Mouse (Mus musculus) lung, postnatal 0 days (tissue): ENCODE data around the gene Dtnbp1. TPM values are rescaled to one million over a fixed set of nuclear protein-coding genes. Genes with fewer than 3 reads are reported as not detected.

Experiments
- ATAC-seq: fragments of 200-750 bp; cut with Nextera tagmentation; 2 replicates; pipeline ENCODE4 v1.8.0; 2017; ENCODE audit warnings: moderate library complexity
- DNase-seq: peaks from one replicate; pipeline ENCODE4 v3.0.0-alpha.2; 2016; ENCODE audit warnings: low spot score
- H3K27ac ChIP-seq: fragments of 300-500 bp; sonication (generic); 2 replicates; pipeline ENCODE4 v1.5.1; 2014; ENCODE audit warnings: antibody characterized with exemption, mild to moderate bottlenecking, low read length, mixed read lengths
- H3K27me3 ChIP-seq: fragments of 300-500 bp; sonication (generic); replicated peaks from 2 replicates; pipeline ENCODE4 v1.6.1; 2014; ENCODE audit warnings: low read length, mixed read lengths; ENCODE audit not compliant: insufficient read depth
- H3K36me3 ChIP-seq: fragments of 300-500 bp; sonication (generic); 2 replicates; pipeline ENCODE4 v1.6.1; 2014; ENCODE audit warnings: low read length, mixed read lengths; ENCODE audit not compliant: insufficient read depth
- H3K4me1 ChIP-seq: fragments of 300-500 bp; sonication (generic); 2 replicates; pipeline ENCODE4 v1.6.1; 2014; ENCODE audit warnings: antibody characterized with exemption, low read depth, low read length, mixed read lengths; ENCODE audit not compliant: insufficient read depth
- H3K4me2 ChIP-seq: fragments of 300-500 bp; sonication (generic); replicated peaks from 2 replicates; pipeline ENCODE4 v1.6.1; 2014; ENCODE audit warnings: low read depth, mild to moderate bottlenecking, low read length, moderate library complexity, mixed read lengths
- H3K4me3 ChIP-seq: fragments of 300-500 bp; sonication (generic); 2 replicates; pipeline ENCODE4 v1.5.1; 2014; ENCODE audit warnings: low read depth, low read length
- H3K9ac ChIP-seq: fragments of 300-500 bp; sonication (generic); replicated peaks from 2 replicates; pipeline ENCODE4 v1.6.1; 2014; ENCODE audit warnings: low read depth, mild to moderate bottlenecking
- H3K9me3 ChIP-seq: fragments of 300-500 bp; sonication (generic); 2 replicates; pipeline ENCODE4 v1.6.1; 2016; ENCODE audit warnings: low read length, mixed read lengths
- CTCF ChIP-seq: IDR thresholded peaks from 2 replicates; pipeline ENCODE4 v1.5.1; 2016; ENCODE audit warnings: antibody characterized with exemption, mild to moderate bottlenecking
- EP300 ChIP-seq: IDR thresholded peaks from 2 replicates; pipeline ENCODE4 v1.6.1; 2016; ENCODE audit warnings: antibody characterized with exemption, mild to moderate bottlenecking, control low read depth
- WGBS: fragments of 180-500 bp; shearing (Covaris S2); extraction: QIAGEN DNeasy Blood & Tissue Kit; methylation state at CpG from one replicate; pipeline ENCODE4 v1.1.7; 2014; 5-methylcytosine and 5-hydroxymethylcytosine counted together
- polyA plus RNA-seq: library from polyadenylated mRNA; unstranded; fragments of >200 nt; fragmentation: Nextera tagmentation; extraction: Ambion mirVana; gene quantifications from 2 replicates; pipeline ENCODE4 v1.2.1, GENCODE M21; 2015

Dtnbp1 gene
- polyA plus RNA-seq, 1 experiment from 2014 or later = 60.0 TPM

DNA sequence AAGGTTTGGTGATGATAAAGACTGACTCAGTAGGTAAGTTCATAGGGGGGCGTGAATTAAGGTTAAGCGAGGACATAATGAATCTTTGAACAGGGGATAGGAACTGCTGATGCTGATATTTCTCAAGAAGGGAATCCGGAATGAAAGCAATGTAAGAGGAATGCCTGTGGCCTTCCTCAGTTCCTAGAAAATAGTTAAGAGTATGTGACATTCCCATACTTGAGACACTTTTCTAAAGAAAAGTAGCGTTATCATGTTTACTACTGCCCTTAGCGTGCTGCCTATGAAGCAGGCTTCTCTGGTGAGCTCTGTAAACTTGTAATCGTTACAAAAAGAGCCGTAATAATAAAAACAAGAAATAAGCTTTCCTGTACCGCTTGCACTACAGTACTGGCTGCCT is 44.9 kb downstream of the Dtnbp1 start:
- no peak overlapping the region for H3K4me2 ChIP-seq
- H3K27me3 ChIP-seq = no peaks in the 10 kb centered on the region
- 69% methylated on average over 8 of the region's 8 CpGs for WGBS
- peaks cover 6% of the 10 kb centered on the region; the same call in 1 of the 2 replicates for H3K4me1 ChIP-seq
- H3K9me3 ChIP-seq = no peaks in the 10 kb centered on the region
- DNase-seq (no peak), ATAC-seq (0 out of 2 replicates have a peak, but pooled peaks have one; percentile 32)
- H3K36me3 ChIP-seq = no peaks in the 10 kb centered on the region
- H3K27ac ChIP-seq = peak overlapping the region; percentile 5; the same call in 1 of the 2 replicates
- H3K4me3 ChIP-seq = no peak overlapping the region
- H3K9ac ChIP-seq = no peak overlapping the region
- peak; percentile 92 for TF ChIP-seq EP300
- no peak for TF ChIP-seq CTCF

DNA sequence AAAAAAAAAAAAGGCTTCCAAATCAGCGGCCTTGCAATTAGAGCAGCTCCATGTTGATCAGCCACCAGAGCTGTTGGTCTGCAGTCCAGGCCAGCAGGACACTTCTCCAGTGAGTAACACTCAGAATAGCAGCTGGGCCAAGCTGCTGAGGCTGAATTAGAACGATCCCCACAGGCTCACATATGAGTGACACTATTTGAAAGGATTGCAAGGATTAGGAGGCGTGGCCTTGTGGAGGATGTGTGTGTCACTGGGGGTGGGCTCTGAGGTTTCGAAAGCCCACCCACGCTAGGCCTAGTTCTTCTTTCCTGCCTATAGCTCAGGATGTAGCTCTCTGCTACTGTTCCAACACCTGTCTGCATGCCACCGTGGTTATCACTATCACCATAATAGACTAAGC is 46.2 kb downstream of the Dtnbp1 start:
- Histone ChIP-seq H3K4me1 (peaks cover 6% of the 10 kb centered on the region; the same call in 1 of the 2 replicates), H3K9me3 (no peaks in the 10 kb centered on the region), H3K4me2 (no peak overlapping the region), H3K27me3 (no peaks in the 10 kb centered on the region), H3K36me3 (no peaks in the 10 kb centered on the region), H3K27ac (no peak overlapping the region), H3K9ac (no peak overlapping the region), H3K4me3 (no peak overlapping the region)
- ATAC-seq (no peak; the same call in 1 of the 2 replicates), DNase-seq (no peak)
- WGBS = 79% methylated on average over 6 of the region's 6 CpGs
- TF ChIP-seq CTCF = no peak
- TF ChIP-seq EP300 = no peak

DNA sequence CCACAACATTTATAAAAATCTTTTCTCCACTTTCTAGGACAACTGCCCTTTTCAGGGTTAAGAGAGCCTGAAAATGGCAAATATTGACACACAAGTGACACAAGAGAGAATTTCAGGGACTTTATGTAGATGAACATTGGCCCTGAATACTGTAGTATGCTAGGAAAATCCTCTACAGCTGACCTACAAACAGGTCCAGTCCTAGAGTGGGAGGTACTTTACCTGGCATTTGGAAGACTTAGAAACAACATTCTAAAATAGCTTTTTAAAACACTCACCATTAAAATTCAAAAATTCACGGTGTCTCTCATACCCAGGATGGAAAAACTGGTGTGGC is 47.7 kb downstream of the Dtnbp1 start:
- ATAC-seq (no peak), DNase-seq (no peak)
- H3K27me3 ChIP-seq = no peaks in the 10 kb centered on the region
- H3K4me1 ChIP-seq = peaks cover 6% of the 10 kb centered on the region; the same call in 1 of the 2 replicates
- H3K4me3 ChIP-seq = no peak overlapping the region
- TF ChIP-seq EP300 (no peak), CTCF (no peak)
- no peak overlapping the region for H3K9ac ChIP-seq
- WGBS = 47% methylated on average over 1 of the region's 1 CpGs
- H3K36me3 ChIP-seq = no peaks in the 10 kb centered on the region
- H3K4me2 ChIP-seq = no peak overlapping the region
- H3K9me3 ChIP-seq = no peaks in the 10 kb centered on the region
- no peak overlapping the region for H3K27ac ChIP-seq

DNA sequence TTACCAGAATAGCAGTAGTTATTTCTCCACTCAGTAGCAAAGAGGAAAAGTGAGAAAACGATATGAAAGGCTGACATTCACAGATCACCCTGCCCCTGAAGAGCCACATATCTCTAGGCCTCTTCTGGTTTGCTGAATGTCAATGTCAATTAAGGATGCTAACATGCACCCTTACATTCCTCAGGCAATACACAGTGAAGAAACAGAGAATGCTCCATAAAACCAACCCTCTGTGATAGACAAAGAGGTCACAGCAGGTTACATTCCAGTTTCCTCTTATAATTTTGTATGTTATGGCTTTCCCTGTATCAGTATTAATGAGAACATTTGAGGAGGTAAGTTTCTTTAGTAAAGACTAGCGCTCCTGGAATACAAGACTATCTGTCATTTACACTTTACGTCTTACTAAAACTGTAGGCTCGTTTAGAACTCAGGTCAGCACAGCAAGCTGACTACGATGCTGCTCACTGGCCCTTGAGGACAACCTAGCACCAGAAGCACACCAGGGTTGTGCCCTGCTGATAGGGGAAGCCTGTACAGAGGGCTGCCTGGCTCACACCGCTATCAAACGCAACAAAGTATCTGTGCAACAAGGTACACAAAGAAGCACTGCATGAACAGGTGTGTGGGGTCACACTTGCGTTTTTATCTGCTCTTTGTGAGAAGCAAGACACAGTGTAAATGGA is 48.3 kb downstream of the Dtnbp1 start:
- no peak overlapping the region for H3K9ac ChIP-seq
- H3K4me3 ChIP-seq = no peak overlapping the region
- WGBS = 72% methylated on average over 8 of the region's 8 CpGs
- DNase-seq = no peak
- no peak for TF ChIP-seq EP300
- no peak overlapping the region for H3K27ac ChIP-seq
- H3K36me3 ChIP-seq = no peaks in the 10 kb centered on the region
- no peak overlapping the region for H3K4me2 ChIP-seq
- no peaks in the 10 kb centered on the region for H3K9me3 ChIP-seq
- H3K4me1 ChIP-seq = peaks cover 6% of the 10 kb centered on the region; the same call in 1 of the 2 replicates
- no peaks in the 10 kb centered on the region for H3K27me3 ChIP-seq
- no peak for ATAC-seq

DNA sequence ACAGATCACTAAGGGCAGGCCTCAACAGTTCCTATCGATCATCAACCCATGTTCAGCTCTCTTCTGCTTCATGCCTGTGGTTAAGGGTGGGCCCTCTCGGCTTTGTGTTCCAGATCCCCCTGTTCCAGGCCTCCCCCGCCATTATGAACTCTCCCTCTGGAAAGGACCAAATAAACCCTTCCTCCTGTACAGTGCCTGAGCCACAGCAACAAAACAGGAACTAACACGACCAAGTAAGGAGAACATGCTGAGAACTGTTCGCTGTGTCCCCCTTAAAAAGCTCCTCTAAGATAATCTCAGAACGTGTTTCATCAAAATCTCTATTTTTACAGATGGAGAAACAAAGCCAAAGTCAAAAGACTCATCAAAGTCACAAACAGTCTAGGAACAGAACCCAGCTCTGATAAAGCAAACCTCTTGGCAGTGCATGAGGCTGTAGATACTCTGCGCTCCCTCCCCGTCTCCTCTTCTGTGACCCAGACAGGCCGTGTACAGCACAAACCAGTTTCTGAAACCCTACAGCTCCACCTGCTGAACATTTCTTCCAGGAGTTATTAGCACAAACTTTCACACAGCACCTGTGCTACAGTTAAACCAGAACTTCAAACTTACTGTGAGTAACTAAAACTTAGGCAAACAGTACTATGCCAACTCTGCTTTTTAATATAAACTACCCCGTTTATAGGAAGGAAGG is 49.4 kb downstream of the Dtnbp1 start:
- no peaks in the 10 kb centered on the region for H3K36me3 ChIP-seq
- WGBS = 55% methylated on average over 10 of the region's 10 CpGs
- ATAC-seq (peak; percentile 40; the same call in 1 of the 2 replicates), DNase-seq (peak; percentile 58)
- H3K27ac ChIP-seq = no peak overlapping the region
- H3K9me3 ChIP-seq = no peaks in the 10 kb centered on the region
- peaks cover 6% of the 10 kb centered on the region; the same call in 1 of the 2 replicates for H3K4me1 ChIP-seq
- no peaks in the 10 kb centered on the region for H3K27me3 ChIP-seq
- no peak overlapping the region for H3K4me3 ChIP-seq
- TF ChIP-seq CTCF = peak; percentile 67
- no peak for TF ChIP-seq EP300
- H3K9ac ChIP-seq = no peak overlapping the region
- H3K4me2 ChIP-seq = no peak overlapping the region

DNA sequence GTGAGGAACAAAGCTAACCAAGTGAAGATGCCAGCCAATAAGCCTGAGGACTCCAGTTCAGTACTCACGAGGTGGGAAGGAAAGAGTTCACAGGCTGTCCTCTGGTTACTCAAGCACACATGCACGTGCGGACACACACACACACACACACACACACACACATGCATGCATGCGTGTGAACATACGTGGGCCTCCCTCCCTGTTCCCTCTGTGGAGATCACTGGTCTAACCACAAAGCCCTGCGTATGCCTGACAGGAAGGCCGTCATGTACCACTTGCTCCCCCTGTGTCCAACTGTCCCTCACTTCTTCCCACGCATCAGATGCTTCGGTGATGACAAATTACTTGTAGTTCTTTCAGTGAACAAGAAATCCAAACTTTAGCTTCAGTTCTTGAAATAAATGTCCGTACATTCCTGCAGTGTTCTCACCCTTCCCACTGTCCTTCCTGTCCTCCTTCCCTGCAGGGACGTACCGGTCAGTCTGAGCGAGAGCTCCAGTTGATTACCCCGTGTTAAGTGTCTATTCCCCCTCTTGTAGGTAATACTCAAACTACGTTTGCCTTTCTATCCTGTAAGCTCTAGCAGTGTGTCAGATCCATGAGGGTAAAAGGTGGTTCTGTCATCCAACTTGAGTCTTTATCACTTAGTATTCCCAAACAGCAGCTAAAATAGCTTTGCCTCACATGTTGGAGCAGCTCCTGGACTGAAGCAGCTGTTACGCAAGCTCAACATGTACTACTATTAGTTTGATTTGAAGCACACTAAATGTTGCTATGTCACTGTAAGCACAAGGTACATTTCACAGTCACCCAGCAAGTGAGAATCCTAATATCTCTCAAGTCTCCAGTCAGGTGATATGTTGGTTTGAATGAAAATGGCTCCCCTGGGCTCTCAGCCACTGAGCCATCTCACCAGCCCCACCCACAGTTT is 53.4 kb downstream of the Dtnbp1 start:
- DNase-seq = no peak
- WGBS = 77% methylated on average over 16 of the region's 16 CpGs

More for the DNA sequence above, 53.4 kb downstream of the Dtnbp1 start:
- H3K9me3 ChIP-seq = no peaks in the 10 kb centered on the region
- 0 out of 2 replicates have a peak, but pooled peaks cover 6% of the 10 kb centered on the region for H3K4me1 ChIP-seq
- H3K4me3 ChIP-seq = no peak overlapping the region
- no peaks in the 10 kb centered on the region for H3K36me3 ChIP-seq
- no peak overlapping the region for H3K9ac ChIP-seq
- no peak overlapping the region for H3K27ac ChIP-seq
- TF ChIP-seq EP300 (no peak), CTCF (no peak)
- no peak for ATAC-seq
- no peaks in the 10 kb centered on the region for H3K27me3 ChIP-seq
- no peak overlapping the region for H3K4me2 ChIP-seq
